Mouse (Mus musculus) heart, adult 11 months (tissue): ENCODE data around the gene Phf23.
"Not testable (repeated sequence)": the region's sequence is repeated elsewhere in the genome, so short reads cannot be mapped to it uniquely, and the experiment has no call there.

Experiments used
- DNase-seq: peaks from one replicate; pipeline ENCODE4 v3.0.0; 2022

The Phf23 gene

GRCm38 (mm10) chr11:69995391-69995960 lies at the start of gene Phf23:
TSS of gene Phf23 (plus strand) at chr11:69995777.
- DNase-seq = peak; percentile 100

DNA sequence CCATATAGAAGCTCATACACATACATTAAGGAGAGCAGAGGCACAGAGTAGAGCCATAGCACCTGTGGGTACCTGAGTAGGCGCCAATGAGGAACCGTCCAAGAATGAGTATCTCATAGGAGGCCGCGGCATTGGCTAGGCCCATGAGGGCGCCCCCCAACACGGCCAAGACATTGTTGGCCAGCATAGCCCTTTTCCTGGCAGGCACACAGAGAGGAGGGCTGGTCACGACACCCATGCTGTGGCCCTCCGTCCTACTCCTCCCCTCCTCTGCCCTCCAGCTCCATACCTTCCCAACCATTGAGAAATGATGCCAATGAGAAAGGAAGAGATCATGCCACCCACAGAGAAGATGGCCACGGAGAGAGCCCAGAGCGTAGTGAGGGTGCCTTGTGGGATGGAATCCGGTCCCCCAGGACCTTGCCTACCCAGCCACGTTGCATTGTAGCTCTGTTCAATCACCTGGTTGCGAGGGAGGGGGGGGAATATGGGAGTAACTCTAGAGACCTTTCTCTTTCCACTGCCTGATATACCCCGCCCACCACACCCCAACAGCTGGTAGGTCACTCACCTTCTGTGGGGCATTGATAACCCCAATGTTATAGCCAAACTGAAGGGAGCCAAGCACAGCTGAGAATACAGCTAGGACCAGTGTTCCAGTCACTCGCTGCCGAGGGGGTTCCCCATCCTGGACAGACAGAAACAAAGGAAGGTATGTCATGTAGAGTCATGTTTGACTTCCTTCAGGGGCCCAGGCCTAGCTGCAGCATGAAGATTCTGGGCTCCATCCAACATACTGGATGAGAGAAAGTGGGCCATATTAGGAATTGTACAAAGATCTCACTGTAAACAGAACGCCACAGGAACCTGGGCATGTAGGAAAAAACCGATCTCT lies 49.3 kb upstream of the Phf23 start:
- peak; percentile 93 for DNase-seq

DNA sequence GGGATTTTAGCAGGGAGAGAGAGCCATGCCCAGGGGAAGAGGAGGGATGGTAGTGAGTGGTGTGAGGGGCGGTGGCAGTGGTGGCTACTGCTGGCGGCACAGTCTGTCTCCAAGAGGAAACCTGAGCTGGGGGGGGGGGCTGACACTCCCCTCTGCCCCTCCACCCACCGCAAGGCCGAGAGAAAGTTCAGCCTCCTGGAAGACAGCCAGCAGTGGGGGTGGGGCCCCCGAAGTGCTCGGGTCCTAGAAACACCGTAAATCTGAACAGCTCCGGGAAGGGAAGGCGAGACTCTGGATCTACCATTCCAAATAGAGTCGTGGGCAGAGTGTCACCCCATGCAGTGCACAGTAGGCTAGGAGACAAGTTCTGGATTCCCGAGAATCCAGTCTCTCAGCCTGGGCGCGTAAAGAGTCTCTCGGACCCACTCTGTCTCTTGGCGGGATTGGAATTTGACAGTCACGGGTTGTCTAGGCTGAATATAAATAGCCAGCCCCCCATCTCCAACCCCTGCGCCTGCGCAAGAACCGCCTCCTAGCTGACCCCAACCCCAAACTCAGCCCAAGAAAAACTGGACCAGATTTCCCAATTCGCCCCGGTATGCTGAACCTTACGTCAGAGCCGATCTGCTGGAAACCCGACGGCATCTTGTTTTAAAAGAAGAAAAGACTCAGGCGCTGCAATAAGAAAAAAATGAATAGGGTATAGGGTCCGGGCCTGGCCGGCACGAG lies 48.1 kb upstream of the Phf23 start:
- DNase-seq = peak; percentile 98

DNA sequence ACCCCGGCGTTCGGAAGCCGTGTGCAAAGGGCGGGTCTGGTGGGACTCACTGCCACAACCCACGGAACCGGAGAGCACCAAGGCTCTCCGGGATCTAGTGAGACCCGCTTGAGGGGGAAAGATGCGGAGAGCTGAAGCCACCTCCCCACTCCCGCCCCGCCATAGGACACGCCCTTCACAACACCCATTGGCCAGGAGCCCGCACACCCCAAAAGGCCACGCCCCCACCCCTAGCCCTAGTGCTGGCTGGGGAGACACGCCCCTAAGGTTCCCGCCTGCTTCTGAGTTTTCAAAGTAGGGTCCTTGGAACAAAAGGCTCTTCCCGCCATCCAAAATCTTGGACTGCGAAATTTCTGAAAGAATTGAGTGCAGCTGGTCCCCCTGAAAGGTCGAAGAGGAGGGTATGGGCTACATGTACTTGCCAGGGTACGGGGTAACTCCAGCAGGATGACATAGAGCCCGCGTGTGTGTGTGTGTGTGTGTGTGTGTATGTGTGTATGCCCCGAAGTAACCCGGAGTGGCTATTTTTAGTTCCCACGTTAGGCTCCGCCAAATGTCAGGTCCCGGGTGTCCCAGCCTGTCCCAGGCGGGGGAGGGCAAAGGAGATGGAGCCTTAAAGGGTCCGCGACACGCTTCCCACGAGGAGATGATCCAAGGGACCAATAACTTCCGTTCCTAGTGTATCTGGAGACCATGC lies 47.4 kb upstream of the Phf23 start, which contains the start of gene Slc2a4:
Gene Slc2a4 (minus strand): TSS at position 123 of the 697 bp plus-strand sequence.
- DNase-seq = peak; percentile 99

- peak; percentile 99 for DNase-seq
These were observed 46.8 kb upstream of the Phf23 start for GRCm38 (mm10) chr11:69948763-69949150.

DNA sequence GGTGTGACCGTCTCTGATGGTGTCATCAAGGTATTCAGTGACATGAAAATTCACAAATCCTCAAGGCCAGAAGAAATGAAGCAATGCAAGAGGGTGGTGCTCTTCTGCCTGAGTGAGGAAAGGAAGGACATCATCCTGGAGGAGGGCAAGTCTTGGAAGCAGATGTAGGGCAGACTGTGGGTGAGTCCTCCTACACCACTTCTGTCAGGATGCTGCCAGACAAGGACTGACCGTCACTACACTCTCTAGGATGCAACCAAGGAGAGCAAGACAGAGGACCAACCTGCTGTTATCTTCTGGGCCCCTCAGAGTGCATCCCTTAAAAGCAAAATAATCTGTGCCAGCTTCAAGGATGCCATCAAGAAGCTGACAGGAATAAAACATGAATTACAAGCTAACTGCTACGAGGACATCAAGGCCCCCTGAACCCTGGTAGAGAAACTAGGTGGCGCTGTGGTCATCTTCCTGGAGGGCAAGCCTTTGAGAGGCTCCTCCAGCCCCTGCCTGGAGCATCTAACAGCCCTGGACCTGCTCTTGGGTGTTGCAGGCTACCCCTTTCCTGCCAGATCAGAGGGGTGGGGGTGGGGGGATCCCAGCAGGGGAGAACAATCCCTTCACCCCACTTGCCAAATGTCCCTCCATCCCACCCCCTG lies 44.6 kb upstream of the Phf23 start:
- DNase-seq = peak; percentile 76

DNA sequence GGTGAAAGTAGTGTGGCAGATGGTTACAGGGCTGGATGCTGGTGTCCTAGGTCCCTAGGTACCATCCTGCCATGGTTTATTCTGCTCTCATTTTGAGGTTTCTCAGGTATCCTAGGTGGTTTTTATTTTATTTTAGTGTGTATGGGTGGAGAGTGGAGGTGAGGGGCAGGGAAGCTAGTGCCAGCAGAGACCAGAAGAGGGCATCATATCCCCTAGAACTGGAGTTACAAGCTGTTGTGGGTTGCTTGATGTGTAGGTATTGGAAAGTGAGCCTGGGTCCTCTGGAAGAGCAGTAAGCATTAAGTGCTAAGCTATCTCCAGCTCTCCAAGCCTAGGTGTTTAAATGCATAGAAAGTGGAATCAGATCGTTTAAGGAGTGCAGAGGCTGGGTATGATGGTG lies 43.3 kb upstream of the Phf23 start:
- DNase-seq = no peak

GRCm38 (mm10) chr11:69953267-69953915 lies 42.2 kb upstream of the Phf23 start:
- DNase-seq = no peak

DNA sequence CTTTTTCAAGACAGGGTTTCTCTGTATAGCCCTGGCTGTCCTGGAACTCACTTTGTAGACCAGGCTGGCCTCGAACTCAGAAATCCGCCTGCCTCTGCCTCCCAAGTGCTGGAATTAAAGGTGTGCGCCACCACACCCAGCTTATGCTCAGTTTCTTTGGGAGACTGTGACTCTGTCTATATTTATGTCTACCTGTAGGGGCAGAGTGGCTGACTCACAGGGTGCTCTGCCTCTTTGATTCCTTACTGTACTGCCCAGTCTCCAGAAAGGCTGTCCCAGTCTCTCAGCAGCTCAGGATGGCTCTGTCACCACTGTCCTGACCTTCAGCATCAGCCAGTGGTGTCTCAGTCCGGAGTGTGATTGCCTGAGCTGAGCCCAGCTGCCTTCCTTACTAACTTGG lies 40.0 kb upstream of the Phf23 start:
- not testable (repeated sequence) for DNase-seq

DNA sequence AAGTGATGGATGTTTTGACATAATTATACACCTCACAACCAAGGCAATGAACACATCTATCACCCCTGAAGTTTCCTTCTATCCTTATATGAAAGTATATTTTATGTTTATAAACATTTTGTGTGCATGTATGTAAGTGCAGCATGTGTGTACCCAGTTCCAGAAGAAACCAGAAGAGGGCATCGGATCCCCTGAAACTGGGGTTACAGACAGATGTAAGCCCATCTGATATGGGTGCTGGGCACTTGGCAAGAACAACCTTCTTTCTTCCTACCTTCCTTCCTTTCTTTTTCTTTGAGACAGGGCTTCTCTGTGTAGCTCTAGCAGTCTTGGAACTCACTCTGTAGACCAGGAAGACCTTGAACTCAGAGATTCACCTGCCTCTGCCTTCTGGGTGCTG lies 39.4 kb upstream of the Phf23 start:
- DNase-seq = no peak

GRCm38 (mm10) chr11:69960616-69961015 lies 35.0 kb upstream of the Phf23 start:
- DNase-seq = no peak

DNA sequence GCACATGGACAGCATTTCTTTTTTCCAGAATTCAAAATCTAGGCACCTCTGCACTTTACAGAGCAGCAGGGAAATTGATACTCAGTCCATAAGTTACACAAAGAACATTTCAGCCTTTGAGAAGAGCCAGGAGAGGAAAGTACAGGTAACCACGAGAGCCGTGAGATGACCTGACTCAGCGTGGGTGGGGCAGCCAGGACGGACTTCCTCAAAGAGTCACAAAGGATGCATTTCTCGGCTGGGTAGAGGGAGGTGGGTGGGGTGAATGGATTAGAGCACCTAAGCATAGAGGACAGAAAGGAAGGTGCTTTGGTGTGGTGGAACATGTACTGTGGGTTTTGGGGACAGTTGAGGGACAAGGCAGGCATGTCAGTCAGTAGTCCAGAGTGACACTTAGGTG lies 33.7 kb upstream of the Phf23 start:
- no peak for DNase-seq

- DNase-seq = peak; percentile 86
These were observed 30.8 kb upstream of the Phf23 start, which contains the start of gene Cldn7 for GRCm38 (mm10) chr11:69964650-69965270. TSS of gene Cldn7 (plus strand) at chr11:69964779.

DNA sequence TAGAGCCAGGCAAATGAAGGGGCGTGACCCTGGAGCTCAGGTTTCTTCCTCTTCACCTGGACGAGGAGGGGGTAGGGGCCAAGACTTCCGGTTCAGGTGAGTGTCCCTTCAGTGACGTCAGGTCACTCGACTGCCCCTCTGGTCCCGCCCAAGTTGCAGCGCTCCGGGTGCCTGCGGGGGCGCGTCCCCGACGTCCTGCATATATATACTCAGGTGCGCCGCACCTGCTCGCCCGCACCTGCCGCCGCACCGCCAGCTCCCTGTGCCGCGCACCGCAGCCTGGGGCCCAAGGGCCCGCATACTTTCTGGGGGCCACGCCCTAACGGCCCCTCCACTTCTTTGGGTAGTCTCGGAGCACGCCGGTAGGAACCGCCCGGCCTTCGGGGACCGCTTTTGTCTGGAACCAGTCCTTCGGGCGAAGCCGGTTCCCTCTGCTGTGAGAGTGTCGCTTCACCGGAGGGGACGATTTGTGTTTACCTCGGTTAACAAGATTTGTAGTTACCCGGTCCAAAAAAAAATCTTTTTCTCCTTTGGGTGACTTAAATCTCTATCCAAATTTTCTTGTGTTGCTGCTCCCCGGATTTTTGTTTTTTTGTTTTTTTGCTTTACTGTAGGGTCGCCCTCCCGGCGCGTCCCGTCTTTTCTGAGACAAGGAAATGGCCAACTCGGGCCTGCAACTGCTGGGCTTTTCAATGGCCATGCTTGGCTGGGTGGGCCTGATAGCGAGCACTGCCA lies 30.1 kb upstream of the Phf23 start:
- peak; percentile 85 for DNase-seq

DNA sequence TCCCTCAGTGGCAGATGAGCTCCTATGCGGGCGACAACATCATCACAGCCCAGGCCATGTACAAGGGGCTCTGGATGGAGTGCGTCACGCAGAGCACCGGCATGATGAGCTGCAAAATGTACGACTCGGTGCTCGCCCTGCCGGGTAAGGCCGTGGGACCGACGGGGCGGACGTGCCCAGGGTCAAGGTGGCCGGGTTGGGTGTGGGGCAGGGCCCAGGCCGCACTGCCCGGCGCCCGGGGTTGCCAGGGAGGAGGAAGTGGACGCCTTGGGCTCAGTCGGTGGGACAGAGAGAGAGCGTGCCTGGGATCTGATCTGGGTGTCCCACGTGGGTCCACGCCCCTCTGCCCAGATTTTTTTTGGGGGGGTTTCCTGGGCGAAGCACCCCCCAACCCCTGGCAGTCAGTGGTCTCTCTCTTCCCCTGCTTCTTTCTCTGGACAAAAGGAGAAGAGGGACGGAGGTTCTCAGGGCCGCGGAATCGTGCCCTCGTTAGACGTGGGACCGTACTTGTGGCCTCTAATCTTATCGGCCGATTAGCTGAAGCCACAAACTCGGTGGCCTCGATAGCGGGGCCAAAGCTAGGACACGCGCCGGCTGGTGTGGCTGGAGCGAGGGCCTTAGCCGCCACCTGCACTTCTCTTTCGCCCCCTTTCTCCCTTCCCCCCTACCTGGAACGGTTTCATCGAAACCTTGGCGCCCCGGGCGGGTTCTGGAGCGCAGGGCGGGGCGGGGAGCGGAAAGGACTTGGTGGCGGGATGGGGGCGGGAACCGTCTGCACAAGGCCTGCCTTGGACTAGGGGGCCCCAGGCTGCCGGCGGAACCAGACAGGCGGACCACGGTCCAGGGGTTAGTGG lies 29.3 kb upstream of the Phf23 start:
- peak; percentile 92 for DNase-seq

GRCm38 (mm10) chr11:69966860-69967517 lies 28.6 kb upstream of the Phf23 start:
- no peak for DNase-seq

- DNase-seq = no peak
These were observed 26.8 kb upstream of the Phf23 start for GRCm38 (mm10) chr11:69968793-69969192.

GRCm38 (mm10) chr11:69970222-69970621 lies 25.4 kb upstream of the Phf23 start:
- no peak for DNase-seq

GRCm38 (mm10) chr11:69970775-69971174 lies 24.8 kb upstream of the Phf23 start:
- DNase-seq = peak; percentile 78
